Mouse (Mus musculus) kidney, postnatal 0 days (tissue): Measurements from ENCODE around the gene Xpo5. TPM values are rescaled to one million over a fixed set of nuclear protein-coding genes. Genes with fewer than 3 reads are reported as not detected.

Experiments used
- ATAC-seq: fragments of 200-750 bp; cut with Nextera tagmentation; replicated peaks from 2 replicates; pipeline ENCODE4 v1.8.0; 2017; ENCODE audit warnings: low read depth, moderate number of reproducible peaks, moderate TSS enrichment, moderate library complexity; ENCODE audit not compliant: low FRiP score
- DNase-seq: peaks from one replicate; pipeline ENCODE4 v3.0.0-alpha.2; 2016; ENCODE audit warnings: low spot score
- H3K27ac ChIP-seq: fragments of 300-500 bp; sonication (generic); 2 replicates; pipeline ENCODE4 v1.5.1; 2014; ENCODE audit warnings: mild to moderate bottlenecking
- H3K27me3 ChIP-seq: fragments of 300-500 bp; sonication (generic); 2 replicates; pipeline ENCODE4 v1.6.1; 2014; ENCODE audit warnings: low read length, mixed read lengths; ENCODE audit not compliant: insufficient read depth
- H3K36me3 ChIP-seq: fragments of 300-500 bp; sonication (generic); 2 replicates; pipeline ENCODE4 v1.6.1; 2014; ENCODE audit warnings: low read length, mixed read lengths; ENCODE audit not compliant: insufficient read depth
- H3K4me1 ChIP-seq: fragments of 300-500 bp; sonication (generic); replicated peaks from 2 replicates; pipeline ENCODE4 v1.6.1; 2014; ENCODE audit warnings: antibody characterized with exemption, low read length, mixed read lengths; ENCODE audit not compliant: insufficient read depth
- H3K4me2 ChIP-seq: fragments of 300-500 bp; sonication (generic); 2 replicates; pipeline ENCODE4 v1.6.1; 2014; ENCODE audit warnings: mild to moderate bottlenecking, low read length, moderate library complexity, mixed read lengths
- H3K4me3 ChIP-seq: fragments of 300-500 bp; sonication (generic); replicated peaks from 2 replicates; pipeline ENCODE4 v1.5.1; 2014; ENCODE audit warnings: low read depth, low read length
- H3K9ac ChIP-seq: fragments of 300-500 bp; sonication (generic); 2 replicates; pipeline ENCODE4 v1.6.1; 2014; ENCODE audit warnings: low read depth, low read length
- H3K9me3 ChIP-seq: fragments of 300-500 bp; sonication (generic); replicated peaks from 2 replicates; pipeline ENCODE4 v1.6.1; 2016; ENCODE audit warnings: low read length, inconsistent platforms, mixed read lengths
- CTCF ChIP-seq: IDR thresholded peaks from 2 replicates; pipeline ENCODE4 v1.5.1; 2016; ENCODE audit warnings: antibody characterized with exemption, low read depth, mild to moderate bottlenecking, moderate library complexity
- WGBS: fragments of 180-500 bp; shearing (Covaris S2); extraction: QIAGEN DNeasy Blood & Tissue Kit; methylation state at CpG from one replicate; pipeline ENCODE4 v1.1.7; 2014; 5-methylcytosine and 5-hydroxymethylcytosine counted together
- microRNA counts: library from miRNA; unstranded; fragments of <30 nt; microRNA quantifications from one replicate; lab custom pipeline; 2015
- microRNA-seq: library from miRNA; unstranded; fragments of <30 nt; microRNA quantifications from one replicate; pipeline ENCODE4, GENCODE M21; 2016
- polyA plus RNA-seq: library from polyadenylated mRNA; unstranded; fragments of >200 nt; fragmentation: Nextera tagmentation; extraction: Ambion mirVana; gene quantifications from 2 replicates; pipeline ENCODE4 v1.2.1, GENCODE M21; 2015

Gene Xpo5
- polyA plus RNA-seq, 1 experiment from 2014 or later = 23.3 TPM

GRCm38 (mm10) chr17:46283140-46283539 lies 80.6 kb downstream of the Xpo5 start:
- no peak overlapping the region for H3K27ac ChIP-seq

DNA sequence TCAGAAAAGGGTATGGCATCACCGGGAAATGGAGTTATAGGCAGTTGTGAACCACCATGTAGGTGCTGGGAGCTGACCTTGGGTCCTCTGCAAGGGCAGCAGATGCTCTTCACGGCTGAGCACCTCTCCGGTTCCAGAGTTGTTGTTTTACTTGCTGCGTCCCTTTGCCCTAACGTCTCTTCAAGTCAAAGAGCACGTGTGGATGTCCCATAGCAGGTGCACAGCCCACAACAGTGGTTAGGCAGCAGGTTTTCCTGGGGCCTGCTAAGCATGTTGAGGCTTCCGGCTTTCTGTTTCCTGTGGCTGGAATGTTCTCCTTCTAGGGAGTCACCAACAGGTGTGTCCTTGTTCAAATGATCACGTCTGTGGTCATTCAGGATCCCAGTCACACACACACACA lies 81.3 kb downstream of the Xpo5 start:
- no peak for ATAC-seq
- no peaks in the 10 kb centered on the region for H3K27me3 ChIP-seq
- H3K4me1 ChIP-seq = peaks cover 9% of the 10 kb centered on the region; the same call in 1 of the 2 replicates
- WGBS = 66% methylated on average over 8 of the region's 8 CpGs
- no peak overlapping the region for H3K27ac ChIP-seq
- H3K9me3 ChIP-seq = no peaks in the 10 kb centered on the region
- no peak overlapping the region for H3K4me2 ChIP-seq
- H3K9ac ChIP-seq = no peak overlapping the region
- DNase-seq = no peak
- no peak for TF ChIP-seq CTCF
- no peak overlapping the region for H3K4me3 ChIP-seq
- no peaks in the 10 kb centered on the region for H3K36me3 ChIP-seq

More at GRCm38 (mm10) chr17:46283140-46283539, 80.6 kb downstream of the Xpo5 start:
- 0 out of 2 replicates have a peak, but pooled peaks cover 4% of the 10 kb centered on the region for H3K36me3 ChIP-seq
- ATAC-seq = peak; percentile 37
- peak overlapping the region; percentile 83; the same call in 1 of the 2 replicates for H3K9ac ChIP-seq
- H3K9me3 ChIP-seq = no peaks in the 10 kb centered on the region
- peaks cover 9% of the 10 kb centered on the region; the same call in 1 of the 2 replicates for H3K4me1 ChIP-seq
- H3K27me3 ChIP-seq = no peaks in the 10 kb centered on the region
- no peak for DNase-seq
- 24% methylated on average over 9 of the region's 9 CpGs for WGBS
- H3K4me2 ChIP-seq = peak overlapping the region; percentile 95
- H3K4me3 ChIP-seq = peak overlapping the region; percentile 61
- no peak for TF ChIP-seq CTCF

DNA sequence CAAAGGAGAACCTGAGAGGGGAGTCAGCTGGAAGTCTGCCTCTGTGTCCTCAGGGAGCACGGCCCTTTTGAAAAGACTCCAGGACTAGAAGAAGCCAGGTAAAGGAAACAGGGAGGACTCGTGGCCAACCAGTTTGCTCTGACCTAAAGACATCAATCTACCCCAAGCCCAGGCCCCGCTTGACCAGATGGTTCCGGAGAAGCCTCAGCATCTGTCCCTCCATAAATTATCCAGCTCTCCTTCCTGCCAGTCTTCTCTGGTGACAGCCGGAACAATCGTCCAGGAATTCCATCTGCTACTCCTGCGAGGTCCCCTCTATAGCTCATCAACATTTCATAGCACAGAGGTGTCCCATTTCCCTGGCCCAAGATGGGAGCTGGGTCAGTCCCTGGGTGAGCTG lies 82.1 kb downstream of the Xpo5 start:
- no peaks in the 10 kb centered on the region for H3K27me3 ChIP-seq
- 24% methylated on average over 7 of the region's 7 CpGs for WGBS
- no peak overlapping the region for H3K9ac ChIP-seq
- peaks cover 9% of the 10 kb centered on the region; the same call in 1 of the 2 replicates for H3K4me1 ChIP-seq
- ATAC-seq (no peak), DNase-seq (no peak)
- no peaks in the 10 kb centered on the region for H3K9me3 ChIP-seq
- H3K27ac ChIP-seq = no peak overlapping the region
- H3K4me3 ChIP-seq = no peak overlapping the region
- TF ChIP-seq CTCF = no peak
- H3K36me3 ChIP-seq = no peaks in the 10 kb centered on the region
- no peak overlapping the region for H3K4me2 ChIP-seq

DNA sequence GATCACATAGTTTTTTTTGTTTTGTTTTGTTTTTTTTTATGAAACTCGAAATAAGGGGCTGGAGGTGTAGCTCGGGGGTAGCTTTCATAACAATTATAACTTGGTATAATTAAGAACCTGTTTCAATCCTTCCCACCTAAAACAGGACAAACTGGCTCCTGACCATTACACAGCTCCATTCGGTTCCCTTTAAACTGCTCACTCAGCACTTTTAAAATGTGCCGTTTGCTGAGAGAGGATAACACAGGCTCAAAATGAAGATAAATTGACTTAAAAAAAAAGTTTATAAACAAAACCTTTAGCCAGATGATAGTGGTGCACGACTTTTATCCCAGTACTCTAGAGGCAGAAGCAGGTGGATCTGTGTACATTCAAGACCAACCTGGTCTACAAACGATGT lies 82.8 kb downstream of the Xpo5 start:
- peaks cover 9% of the 10 kb centered on the region; the same call in 1 of the 2 replicates for H3K4me1 ChIP-seq
- H3K9ac ChIP-seq = no peak overlapping the region
- DNase-seq (no peak), ATAC-seq (no peak)
- no peaks in the 10 kb centered on the region for H3K9me3 ChIP-seq
- 58% methylated on average over 6 of the region's 6 CpGs for WGBS
- H3K36me3 ChIP-seq = no peaks in the 10 kb centered on the region
- H3K27ac ChIP-seq = no peak overlapping the region
- H3K4me2 ChIP-seq = no peak overlapping the region
- H3K4me3 ChIP-seq = no peak overlapping the region
- no peak for TF ChIP-seq CTCF
- H3K27me3 ChIP-seq = no peaks in the 10 kb centered on the region

DNA sequence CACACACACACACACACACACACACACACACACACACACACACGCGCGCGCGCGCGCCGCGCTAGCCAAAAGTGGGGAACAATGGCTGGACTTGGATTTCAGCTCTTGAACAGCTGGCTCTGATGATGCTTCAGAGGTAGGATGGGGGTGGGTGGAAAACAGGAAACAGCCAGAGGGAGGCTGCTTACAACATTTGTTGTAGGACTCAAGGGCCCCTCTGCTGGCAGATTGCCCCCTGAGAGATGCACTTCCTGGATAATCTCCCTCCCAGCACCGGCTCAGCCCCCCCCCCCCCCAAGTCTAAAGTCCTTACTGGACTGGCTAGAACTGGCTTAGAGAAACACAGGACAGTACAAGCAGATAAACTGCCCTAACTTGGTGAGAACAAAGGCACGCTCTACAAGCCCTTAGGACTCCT lies 85.1 kb downstream of the Xpo5 start:
- H3K27ac ChIP-seq = peak overlapping the region; percentile 19; the same call in 1 of the 2 replicates
- 0 out of 2 replicates have a peak overlapping the region, but pooled peaks have one; percentile 7 for H3K4me2 ChIP-seq
- no peaks in the 10 kb centered on the region for H3K9me3 ChIP-seq
- no peaks in the 10 kb centered on the region for H3K27me3 ChIP-seq
- no peak overlapping the region for H3K9ac ChIP-seq
- peak; percentile 56; the same call in 1 of the 2 replicates for ATAC-seq
- DNase-seq = peak; percentile 85
- no peaks in the 10 kb centered on the region for H3K4me1 ChIP-seq
- TF ChIP-seq CTCF = no peak
- H3K36me3 ChIP-seq = no peaks in the 10 kb centered on the region
- 50% methylated on average over 11 of the region's 11 CpGs for WGBS
- H3K4me3 ChIP-seq = no peak overlapping the region

MicroRNAs encoded within 50 kb of the gene (microRNA counts, 519-probe panel; counts per million panel counts)
- 330 counts per million, percentile 68 among the panel's probes with 10 or more counts for microRNA mmu-miR-693-3p (lab: Ali Mortazavi, UCI)
- microRNA mmu-miR-693-5p (lab: Ali Mortazavi, UCI) = 330 counts per million, percentile 68 among the panel's probes with 10 or more counts

Small RNAs within 50 kb of the gene (microRNA-seq; reads per million reads assigned to microRNA genes)
- gene Mir693 = not detected

Other genes starting within 250 kb of the Xpo5 start
- gene Vegfa, start 170.4 kb upstream of the Xpo5 start, polyA plus RNA-seq = 6.3 TPM in 2 replicates
- gene Mrps18a, start 91.8 kb upstream of the Xpo5 start, polyA plus RNA-seq = 171 and 188 TPM in 2 replicates
- 18.8 and 19.8 TPM in 2 replicates for gene Rsph9, start 58.6 kb upstream of the Xpo5 start, polyA plus RNA-seq
- 32.4 and 35.6 TPM in 2 replicates for gene Mad2l1bp, start 49.2 kb upstream of the Xpo5 start, polyA plus RNA-seq
- gene Gtpbp2, start 41.8 kb upstream of the Xpo5 start, polyA plus RNA-seq = 25.4 and 26.3 TPM in 2 replicates
- 10.5 and 11.1 TPM in 2 replicates for gene Polh, start 137 bp upstream of the Xpo5 start, polyA plus RNA-seq
- 73.5 and 79.4 TPM in 2 replicates for gene Polr1c, start 45.3 kb downstream of the Xpo5 start, polyA plus RNA-seq
- gene Yipf3, start 45.3 kb downstream of the Xpo5 start, polyA plus RNA-seq = 112 and 117 TPM in 2 replicates
- gene Lrrc73, start 50.7 kb downstream of the Xpo5 start, polyA plus RNA-seq = 0.91 and 0.93 TPM in 2 replicates
- 28.2 and 28.4 TPM in 2 replicates for gene Tjap1, start 80.2 kb downstream of the Xpo5 start, polyA plus RNA-seq
- gene Dlk2, start 94.6 kb downstream of the Xpo5 start, polyA plus RNA-seq = 0.55 and 0.88 TPM in 2 replicates
- 4.8 and 5.4 TPM in 2 replicates for gene Abcc10, start 125.6 kb downstream of the Xpo5 start, polyA plus RNA-seq
- 6.3 and 7.6 TPM in 2 replicates for gene Zfp318, start 180.9 kb downstream of the Xpo5 start, polyA plus RNA-seq
- 0.34 TPM in 2 replicates for gene Crip3, start 226.1 kb downstream of the Xpo5 start, polyA plus RNA-seq
- gene Slc22a7, start 235.7 kb downstream of the Xpo5 start, polyA plus RNA-seq = 1.6 and 1.9 TPM in 2 replicates